Mouse (Mus musculus) MEL (cell line): ENCODE results near the gene Kazn.

ENCODE experiments used
- CTCF ChIP-seq, 3 experiments: IDR thresholded peaks in 2 of 3; conservative IDR thresholded peaks in 1 of 3; 2 replicates each; pipeline ENCODE4 v1.5.1; 2011 to 2012; ENCODE audit warnings: low read length in 3 of 3, low read depth in 2 of 3, mild to moderate bottlenecking in 2 of 3, improper control_type of control experiment in 1 of 3, inconsistent platforms in 1 of 3, mixed read lengths in 1 of 3, moderate library complexity in 1 of 3; ENCODE audit not compliant: control insufficient read depth in 1 of 3, insufficient read depth in 1 of 3, poor library complexity in 1 of 3, severe bottlenecking in 1 of 3
- HCFC1 ChIP-seq: IDR thresholded peaks from 2 replicates; pipeline ENCODE4 v1.6.1; 2012; ENCODE audit warnings: low read depth, mild to moderate bottlenecking, inconsistent platforms, low read length, improper control_type of control experiment, moderate library complexity
- POLR2AphosphoS2 ChIP-seq: IDR thresholded peaks from 2 replicates; pipeline ENCODE4 v1.6.1; 2011; ENCODE audit warnings: low read length, improper control_type of control experiment
- TBP ChIP-seq: IDR thresholded peaks from 2 replicates; pipeline ENCODE4 v1.8.0; 2011; ENCODE audit warnings: low read depth, low read length, improper control_type of control experiment
- USF1 ChIP-seq: IDR thresholded peaks from 2 replicates; pipeline ENCODE4 v1.6.1; 2014; ENCODE audit warnings: low read depth, mild to moderate bottlenecking, inconsistent platforms, low read length, improper control_type of control experiment, moderate library complexity

DNA sequence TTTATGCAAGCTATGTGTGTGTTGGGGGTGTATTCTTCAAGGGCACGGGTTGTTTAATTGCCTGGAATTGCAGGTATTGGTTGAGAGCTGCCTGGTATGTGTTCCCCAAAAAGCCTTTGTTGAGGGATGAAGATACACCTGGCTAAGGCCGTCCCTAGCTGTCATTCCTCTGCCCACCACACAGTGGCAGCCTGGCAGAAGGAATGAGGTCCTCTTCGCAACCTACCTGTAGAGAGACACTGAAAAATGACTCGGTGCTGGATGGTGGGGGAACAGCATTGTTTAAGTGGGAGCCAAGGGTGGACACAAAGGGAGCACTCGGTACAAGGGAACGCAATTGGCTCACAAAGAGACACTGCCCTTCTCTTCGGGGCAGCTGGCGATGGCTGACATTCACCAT, 125.9 kb downstream of the Kazn start:
- no peak for TF ChIP-seq USF1
- no peak for TF ChIP-seq HCFC1
- TF ChIP-seq CTCF (IDR thresholded peaks at IDR 0.05 in 2 of 3, conservative IDR thresholded peaks at IDR 0.05 in 1 of 3; ENCODE audit: control insufficient read depth in 1 of 3, insufficient read depth in 1 of 3, low read depth in 2 of 3, low read length in 3 of 3, poor library complexity in 1 of 3, severe bottlenecking in 1 of 3) = no peak
- no peak for TF ChIP-seq POLR2AphosphoS2
- TF ChIP-seq TBP = no peak
